Mouse (Mus musculus) central nervous system, embryonic 11.5 days (tissue): Measurements from ENCODE around the gene Adgrg5. TPM values are rescaled to one million over a fixed set of nuclear protein-coding genes. Genes with fewer than 3 reads are reported as not detected.

Experiments
- polyA plus RNA-seq: library from polyadenylated mRNA; depleted of rRNA; stranded (reverse); fragments of >200 nt; gene quantifications from 2 replicates; pipeline ENCODE4 v1.2.3, GENCODE M21; 2012; rRNA removed

The Adgrg5 gene
- polyA plus RNA-seq, result 0.20 and 0.42 TPM in 2 replicates

GRCm38 (mm10) chr8:94923405-94923804, at the start of gene Adgrg5:
Adgrg5 (plus strand) TSS chr8:94923694.

GRCm38 (mm10) chr8:94876197-94876730, 47.2 kb upstream of the Adgrg5 start, which contains the start of gene Dok4:
Dok4 (minus strand) TSS chr8:94876330.

GRCm38 (mm10) chr8:94917851-94918495, 5.5 kb upstream of the Adgrg5 start, which contains the start of gene Ccdc102a:
Ccdc102a (minus strand) TSS chr8:94918098.

GRCm38 (mm10) chr8:94974467-94975165, 51.1 kb downstream of the Adgrg5 start, which contains the start of gene Adgrg1:
Adgrg1 (plus strand) TSS chr8:94974751.

Other genes starting within 250 kb of the Adgrg5 start
- 0.19 and 0.29 TPM in 2 replicates for gene Pllp, start 227.4 kb upstream of the Adgrg5 start, polyA plus RNA-seq
- not detected in 2 replicates for gene Ccl22, start 178.1 kb upstream of the Adgrg5 start, polyA plus RNA-seq
- 7.0 and 7.1 TPM in 2 replicates for gene Cx3cl1, start 151.7 kb upstream of the Adgrg5 start, polyA plus RNA-seq
- 0.15 TPM in 1 of 2 replicates, not detected in the other for gene Ccl17, start 113.2 kb upstream of the Adgrg5 start, polyA plus RNA-seq
- 56.5 and 57.9 TPM in 2 replicates for gene Coq9, start 85.4 kb upstream of the Adgrg5 start, polyA plus RNA-seq
- gene Ciapin1, start 85.3 kb upstream of the Adgrg5 start, polyA plus RNA-seq, result 71.1 and 73.5 TPM in 2 replicates
- gene Polr2c, start 66.2 kb upstream of the Adgrg5 start, polyA plus RNA-seq, result 124 and 127 TPM in 2 replicates
- gene Dok4, start 47.4 kb upstream of the Adgrg5 start, polyA plus RNA-seq, result 15.2 and 21.9 TPM in 2 replicates
- gene Ccdc102a, start 5.6 kb upstream of the Adgrg5 start, polyA plus RNA-seq, result 24.7 and 25.5 TPM in 2 replicates
- gene Adgrg1, start 51.1 kb downstream of the Adgrg5 start, polyA plus RNA-seq, result 160 and 196 TPM in 2 replicates
- gene Adgrg3, start 94.0 kb downstream of the Adgrg5 start, polyA plus RNA-seq, result 3.7 and 5.3 TPM in 2 replicates
- 0.25 and 0.55 TPM in 2 replicates for gene Drc7, start 131.4 kb downstream of the Adgrg5 start, polyA plus RNA-seq
- gene Katnb1, start 157.5 kb downstream of the Adgrg5 start, polyA plus RNA-seq, result 28.8 and 36.1 TPM in 2 replicates